Mouse (Mus musculus): ENCODE measurements at regions not wholly inside any gene's neighbourhood (a gene's known extent, or its start where the extent isn't known, plus 50 kb on each side); places are given as distances from the start of the nearest gene placed in this dataset.

DNA sequence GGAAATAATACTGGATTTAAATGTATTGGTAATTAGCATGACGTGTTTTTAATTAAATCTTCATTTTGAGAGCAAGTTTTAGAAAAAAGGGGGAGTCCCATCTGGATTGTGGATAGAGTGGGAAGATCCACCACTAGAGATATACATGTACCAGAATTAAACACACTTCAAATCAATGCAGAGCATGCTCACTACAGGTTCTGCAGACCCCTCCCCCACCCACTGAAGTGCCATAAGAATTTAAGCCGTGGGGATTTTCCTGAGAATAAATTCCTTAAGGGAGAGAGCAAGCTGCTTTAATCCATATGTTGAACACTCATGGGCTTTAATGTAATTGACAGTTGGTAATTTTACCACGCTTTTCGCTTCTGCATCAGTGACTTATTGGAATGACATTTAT is 401.4 kb downstream of the Dcdc2c start:
- Histone ChIP-seq H3K4me2 (ENCODE audit: low read depth, low read length) (no peak overlapping the region), H3K27ac (ENCODE audit: low read length) (no peak overlapping the region), H3K4me1 (ENCODE audit: control insufficient read depth, low read depth, low read length) (no peaks in the 10 kb centered on the region), H3K9me3 (replicated peaks; ENCODE audit: control insufficient read depth, low read length) (no peaks in the 10 kb centered on the region), H3K27me3 (ENCODE audit: control insufficient read depth, insufficient read depth, low read depth, low read length) (no peaks in the 10 kb centered on the region), H3K9ac (ENCODE audit: low read depth, low read length) (no peak overlapping the region), H3K4me3 (ENCODE audit: low read depth, low read length) (no peak overlapping the region), H3K36me3 (ENCODE audit: control insufficient read depth, insufficient read depth) (no peaks in the 10 kb centered on the region)
- no peak for ATAC-seq (ENCODE audit: low read depth)
- 57% methylated on average over 4 of the region's 4 CpGs for WGBS (ENCODE audit: insufficient replicate concordance)

DNA sequence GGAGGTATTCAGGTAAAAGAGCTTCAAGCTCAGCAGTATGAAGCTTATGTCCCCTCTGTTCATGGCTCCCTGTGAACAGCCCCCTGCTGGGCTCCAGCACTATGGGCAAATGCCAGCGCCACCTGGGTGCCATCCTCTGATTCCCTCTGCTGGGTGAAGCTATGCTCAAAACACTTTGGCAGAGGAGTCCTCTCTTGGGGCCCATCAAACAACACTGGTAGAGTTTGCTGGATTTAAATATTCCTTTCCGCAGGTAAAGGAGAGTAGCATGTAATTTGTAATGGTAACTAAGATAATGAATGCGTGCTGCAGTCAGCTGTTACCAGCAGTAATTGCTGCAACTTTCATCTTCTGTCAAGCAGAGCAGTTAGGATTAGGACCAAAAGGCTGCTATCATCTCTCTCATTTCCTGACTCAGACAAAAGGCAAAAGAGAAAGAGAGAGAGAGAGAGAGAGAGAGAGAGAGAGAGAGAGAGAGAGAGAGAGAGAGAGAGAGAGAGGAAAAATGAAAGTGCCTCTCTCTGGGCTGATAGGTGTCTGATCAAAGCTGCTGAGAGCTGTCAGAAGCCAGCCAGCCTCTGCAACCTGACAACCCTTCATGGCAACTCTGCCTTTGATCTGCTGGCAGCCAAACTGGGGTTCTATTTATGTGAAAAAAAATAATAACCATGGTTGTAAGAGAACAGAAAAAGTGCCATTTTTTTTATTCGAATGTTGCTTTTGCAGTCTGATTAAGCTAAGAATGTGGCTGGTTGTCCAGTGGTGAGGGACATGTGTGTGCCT is 416.2 kb downstream of the Dcdc2c start:
- Histone ChIP-seq H3K4me1 (ENCODE audit: control insufficient read depth, low read depth, low read length) (no peaks in the 10 kb centered on the region), H3K9me3 (replicated peaks; ENCODE audit: control insufficient read depth, low read length) (no peaks in the 10 kb centered on the region), H3K4me2 (ENCODE audit: low read depth, low read length) (no peak overlapping the region), H3K27ac (ENCODE audit: low read length) (no peak overlapping the region), H3K36me3 (ENCODE audit: control insufficient read depth, insufficient read depth) (no peaks in the 10 kb centered on the region), H3K9ac (ENCODE audit: low read depth, low read length) (no peak overlapping the region), H3K4me3 (ENCODE audit: low read depth, low read length) (no peak overlapping the region), H3K27me3 (ENCODE audit: control insufficient read depth, insufficient read depth, low read depth, low read length) (no peaks in the 10 kb centered on the region)
- WGBS (ENCODE audit: insufficient replicate concordance), result 50% methylated on average over 4 of the region's 4 CpGs
- ATAC-seq (ENCODE audit: low read depth), result no peak

DNA sequence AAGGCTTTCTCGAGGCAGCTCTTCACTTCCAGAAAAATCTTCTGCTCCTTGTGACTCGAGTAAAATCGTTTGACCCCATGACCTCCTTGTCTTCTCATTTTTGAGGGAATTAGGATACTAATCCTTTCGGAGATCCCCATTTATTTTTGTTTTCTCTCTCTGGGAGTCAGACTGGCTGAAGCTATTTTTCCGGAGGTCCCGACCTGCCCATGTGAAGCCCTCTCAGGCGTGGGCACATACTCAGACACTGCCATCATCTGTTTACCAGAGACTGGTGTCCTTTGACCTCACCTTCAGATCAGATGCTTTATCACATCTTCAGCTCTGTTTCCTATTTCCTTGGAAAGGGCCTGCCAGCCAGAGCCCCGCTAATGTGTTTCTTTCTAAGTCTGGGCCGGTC is 429.4 kb downstream of the Dcdc2c start:
- no peak overlapping the region for H3K4me3 ChIP-seq (ENCODE audit: low read depth, low read length)
- H3K36me3 ChIP-seq (ENCODE audit: control insufficient read depth, insufficient read depth), result no peaks in the 10 kb centered on the region
- ATAC-seq (ENCODE audit: low read depth), result no peak
- no peaks in the 10 kb centered on the region for H3K4me1 ChIP-seq (ENCODE audit: control insufficient read depth, low read depth, low read length)
- no peaks in the 10 kb centered on the region for H3K9me3 ChIP-seq (replicated peaks; ENCODE audit: control insufficient read depth, low read length)
- no peak overlapping the region for H3K9ac ChIP-seq (ENCODE audit: low read depth, low read length)
- H3K4me2 ChIP-seq (ENCODE audit: low read depth, low read length), result no peak overlapping the region
- WGBS (ENCODE audit: insufficient replicate concordance), result 27% methylated on average over 9 of the region's 9 CpGs
- H3K27me3 ChIP-seq (ENCODE audit: control insufficient read depth, insufficient read depth, low read depth, low read length), result no peaks in the 10 kb centered on the region
- no peak overlapping the region for H3K27ac ChIP-seq (ENCODE audit: low read length)

DNA sequence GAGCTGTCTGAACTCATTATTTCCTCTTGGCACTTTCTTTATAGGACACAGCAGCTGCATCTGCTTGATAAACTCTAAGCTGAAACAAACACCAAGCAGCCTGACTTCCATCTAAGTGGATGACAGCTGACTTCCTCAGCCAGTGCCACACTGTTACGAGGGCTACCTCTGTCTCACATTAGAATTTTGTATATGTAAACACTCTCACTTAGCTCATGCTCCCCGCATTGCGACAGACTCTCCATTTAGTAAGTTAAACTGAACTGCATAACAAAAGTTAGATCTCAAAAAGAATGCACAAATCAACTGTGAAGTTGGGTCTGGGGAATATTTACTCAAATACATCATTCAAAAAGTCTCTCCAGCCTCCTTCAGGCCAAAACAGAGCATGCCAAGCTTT is 432.1 kb downstream of the Dcdc2c start:
- Histone ChIP-seq H3K27ac (ENCODE audit: low read length) (no peak overlapping the region), H3K4me1 (ENCODE audit: control insufficient read depth, low read depth, low read length) (no peaks in the 10 kb centered on the region), H3K9ac (ENCODE audit: low read depth, low read length) (no peak overlapping the region), H3K27me3 (ENCODE audit: control insufficient read depth, insufficient read depth, low read depth, low read length) (no peaks in the 10 kb centered on the region), H3K4me2 (ENCODE audit: low read depth, low read length) (no peak overlapping the region), H3K9me3 (replicated peaks; ENCODE audit: control insufficient read depth, low read length) (no peaks in the 10 kb centered on the region), H3K36me3 (ENCODE audit: control insufficient read depth, insufficient read depth) (no peaks in the 10 kb centered on the region), H3K4me3 (ENCODE audit: low read depth, low read length) (no peak overlapping the region)
- WGBS (ENCODE audit: insufficient replicate concordance), result 32% methylated on average over 3 of the region's 3 CpGs
- no peak for ATAC-seq (ENCODE audit: low read depth)

DNA sequence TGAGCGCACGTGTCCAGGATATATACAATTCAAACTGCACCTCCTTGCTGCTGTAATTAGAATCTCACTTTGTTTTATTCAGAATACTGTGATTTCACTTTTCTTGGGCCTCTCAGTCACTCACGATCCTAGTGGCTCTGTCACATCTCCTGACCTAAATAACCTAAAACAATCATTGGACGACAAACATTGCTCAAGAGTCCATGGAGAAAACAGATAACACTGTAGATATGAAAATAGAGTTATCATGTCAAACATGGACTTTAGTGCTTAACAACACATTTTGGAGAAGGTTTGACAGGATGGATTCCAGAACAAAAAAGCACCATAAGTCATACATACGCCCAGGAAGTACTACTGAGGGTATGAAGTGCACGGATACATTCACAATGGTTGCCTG is 461.5 kb downstream of the Dcdc2c start:
- H3K27ac ChIP-seq (ENCODE audit: low read length), result no peak overlapping the region
- H3K9me3 ChIP-seq (replicated peaks; ENCODE audit: control insufficient read depth, low read length), result no peaks in the 10 kb centered on the region
- H3K4me2 ChIP-seq (ENCODE audit: low read depth, low read length), result no peak overlapping the region
- no peak; the same call in 1 of the 2 replicates for ATAC-seq (ENCODE audit: low read depth)
- H3K27me3 ChIP-seq (ENCODE audit: control insufficient read depth, insufficient read depth, low read depth, low read length), result no peaks in the 10 kb centered on the region
- H3K4me3 ChIP-seq (ENCODE audit: low read depth, low read length), result no peak overlapping the region
- no peak overlapping the region for H3K9ac ChIP-seq (ENCODE audit: low read depth, low read length)
- H3K4me1 ChIP-seq (ENCODE audit: control insufficient read depth, low read depth, low read length), result no peaks in the 10 kb centered on the region
- 57% methylated on average over 6 of the region's 6 CpGs for WGBS (ENCODE audit: insufficient replicate concordance)
- no peaks in the 10 kb centered on the region for H3K36me3 ChIP-seq (ENCODE audit: control insufficient read depth, insufficient read depth)

DNA sequence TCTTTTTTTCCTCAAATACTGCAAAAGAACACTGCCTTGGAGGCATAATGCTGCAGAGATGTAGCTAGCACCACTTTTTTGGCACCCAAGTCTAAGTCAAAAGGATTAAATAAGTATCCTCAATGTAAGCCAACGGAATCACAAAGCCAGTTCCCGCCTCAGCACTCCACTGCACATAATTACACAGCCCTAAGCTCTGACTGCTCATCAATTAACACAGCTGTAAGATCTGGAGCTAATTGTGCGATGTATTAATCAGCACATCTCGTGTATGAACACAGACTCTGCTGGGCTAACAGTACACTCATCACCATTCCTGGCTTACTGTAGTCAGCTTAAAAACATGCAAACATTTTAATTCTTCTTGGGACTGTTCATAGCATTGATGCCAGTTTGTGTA is 466.7 kb downstream of the Dcdc2c start:
- no peaks in the 10 kb centered on the region for H3K27me3 ChIP-seq (ENCODE audit: control insufficient read depth, insufficient read depth, low read depth, low read length)
- H3K27ac ChIP-seq (ENCODE audit: low read length), result no peak overlapping the region
- ATAC-seq (ENCODE audit: low read depth), result no peak
- 61% methylated on average over 4 of the region's 4 CpGs for WGBS (ENCODE audit: insufficient replicate concordance)
- H3K4me2 ChIP-seq (ENCODE audit: low read depth, low read length), result no peak overlapping the region
- H3K4me3 ChIP-seq (ENCODE audit: low read depth, low read length), result no peak overlapping the region
- no peak overlapping the region for H3K9ac ChIP-seq (ENCODE audit: low read depth, low read length)
- no peaks in the 10 kb centered on the region for H3K4me1 ChIP-seq (ENCODE audit: control insufficient read depth, low read depth, low read length)
- no peaks in the 10 kb centered on the region for H3K36me3 ChIP-seq (ENCODE audit: control insufficient read depth, insufficient read depth)
- H3K9me3 ChIP-seq (replicated peaks; ENCODE audit: control insufficient read depth, low read length), result no peaks in the 10 kb centered on the region

DNA sequence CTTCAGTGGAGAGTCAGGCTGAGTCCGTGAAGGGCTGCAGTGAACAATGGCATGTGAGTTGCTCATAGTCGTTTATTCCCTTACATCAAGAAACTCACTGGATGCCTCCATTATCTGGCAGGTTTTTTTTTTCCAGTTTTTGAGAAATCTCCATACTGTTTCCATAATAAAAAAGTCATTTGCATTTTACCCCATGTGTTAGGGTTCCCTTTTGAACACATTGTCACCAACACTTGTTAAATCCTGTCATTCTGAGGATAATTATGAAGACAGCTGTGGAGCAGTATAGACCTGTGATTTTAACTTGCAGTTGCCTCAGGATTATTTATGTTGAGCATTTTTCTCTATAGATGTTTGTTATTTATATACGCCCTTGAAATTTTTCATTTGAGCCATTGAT is 475.6 kb downstream of the Dcdc2c start:
- Histone ChIP-seq H3K27me3 (ENCODE audit: control insufficient read depth, insufficient read depth, low read depth, low read length) (no peaks in the 10 kb centered on the region), H3K9ac (ENCODE audit: low read depth, low read length) (no peak overlapping the region), H3K4me1 (ENCODE audit: control insufficient read depth, low read depth, low read length) (no peaks in the 10 kb centered on the region), H3K4me2 (ENCODE audit: low read depth, low read length) (no peak overlapping the region), H3K9me3 (replicated peaks; ENCODE audit: control insufficient read depth, low read length) (no peaks in the 10 kb centered on the region), H3K36me3 (ENCODE audit: control insufficient read depth, insufficient read depth) (no peaks in the 10 kb centered on the region), H3K4me3 (ENCODE audit: low read depth, low read length) (no peak overlapping the region), H3K27ac (ENCODE audit: low read length) (no peak overlapping the region)
- 60% methylated on average over 3 of the region's 3 CpGs for WGBS (ENCODE audit: insufficient replicate concordance)
- ATAC-seq (ENCODE audit: low read depth), result no peak

DNA sequence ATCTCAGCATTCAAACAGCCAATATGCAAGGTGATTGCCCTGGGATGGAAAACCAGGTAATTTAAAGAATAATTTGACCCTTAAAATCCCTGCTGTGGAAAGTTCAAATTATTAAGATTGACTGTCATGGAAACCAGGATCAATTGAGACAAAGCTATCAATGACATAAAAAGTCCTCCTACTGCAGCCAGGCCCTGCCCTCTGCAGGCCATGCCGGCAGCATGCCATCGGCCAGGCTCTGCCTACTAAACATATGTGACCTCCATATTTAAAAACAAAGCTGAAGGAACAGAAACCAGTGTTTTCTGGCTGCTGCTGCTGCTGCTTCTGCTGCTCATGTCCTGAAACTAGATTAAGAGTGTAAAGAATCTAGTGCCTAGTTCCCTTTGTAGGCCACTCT is 483.6 kb downstream of the Dcdc2c start:
- WGBS (ENCODE audit: insufficient replicate concordance), result 66% methylated on average over 2 of the region's 2 CpGs

DNA sequence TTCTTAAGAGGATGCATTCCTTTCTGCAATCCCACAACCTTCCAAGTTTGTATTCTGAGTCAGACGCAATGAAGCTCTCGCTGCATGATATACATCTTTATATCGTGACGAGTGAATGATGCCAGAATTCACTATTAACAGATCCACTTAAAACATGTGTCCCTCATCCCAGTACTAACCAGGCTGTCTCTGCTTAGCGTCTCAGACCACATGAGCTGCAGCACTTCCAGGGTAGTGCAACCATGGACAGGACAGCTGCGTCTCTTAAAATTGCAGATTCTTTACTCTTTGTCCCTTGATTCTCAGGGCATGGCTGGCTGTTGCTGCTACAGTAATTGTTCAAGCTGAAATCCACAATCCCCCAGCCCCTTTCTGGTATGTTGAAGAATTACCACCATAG is 491.9 kb downstream of the Dcdc2c start:
- Histone ChIP-seq H3K36me3 (ENCODE audit: control insufficient read depth, insufficient read depth) (no peaks in the 10 kb centered on the region), H3K4me2 (ENCODE audit: low read depth, low read length) (no peak overlapping the region), H3K9me3 (replicated peaks; ENCODE audit: control insufficient read depth, low read length) (no peaks in the 10 kb centered on the region), H3K27me3 (ENCODE audit: control insufficient read depth, insufficient read depth, low read depth, low read length) (no peaks in the 10 kb centered on the region), H3K9ac (ENCODE audit: low read depth, low read length) (no peak overlapping the region), H3K4me1 (ENCODE audit: control insufficient read depth, low read depth, low read length) (no peaks in the 10 kb centered on the region), H3K27ac (ENCODE audit: low read length) (no peak overlapping the region), H3K4me3 (ENCODE audit: low read depth, low read length) (no peak overlapping the region)
- ATAC-seq (ENCODE audit: low read depth), result no peak
- 76% methylated on average over 6 of the region's 6 CpGs for WGBS (ENCODE audit: insufficient replicate concordance)

More for the DNA sequence above, 483.6 kb downstream of the Dcdc2c start:
- Histone ChIP-seq H3K27me3 (ENCODE audit: control insufficient read depth, insufficient read depth, low read depth, low read length) (no peaks in the 10 kb centered on the region), H3K9me3 (replicated peaks; ENCODE audit: control insufficient read depth, low read length) (no peaks in the 10 kb centered on the region), H3K4me2 (ENCODE audit: low read depth, low read length) (no peak overlapping the region), H3K4me3 (ENCODE audit: low read depth, low read length) (no peak overlapping the region), H3K4me1 (ENCODE audit: control insufficient read depth, low read depth, low read length) (no peaks in the 10 kb centered on the region), H3K36me3 (ENCODE audit: control insufficient read depth, insufficient read depth) (no peaks in the 10 kb centered on the region), H3K9ac (ENCODE audit: low read depth, low read length) (no peak overlapping the region), H3K27ac (ENCODE audit: low read length) (no peak overlapping the region)
- no peak for ATAC-seq (ENCODE audit: low read depth)

Data from liver, embryonic 16.5 days (tissue).